Mouse (Mus musculus) brain, adult 10 weeks (tissue): Measurements from ENCODE around the gene Snx9. TPM values are rescaled to one million over a fixed set of nuclear protein-coding genes. Genes with fewer than 3 reads are reported as not detected.

Experiments used
- polyA plus RNA-seq: library from polyadenylated mRNA; stranded (reverse); fragments of 350-450 nt; fragmentation: Illumina TruSeq; extraction: RNeasy Lipid Tissue Mini Kit (QIAGEN cat#74804); gene quantifications from one replicate; pipeline ENCODE4 v1.2.3, GENCODE M21; 2015; ENCODE audit warnings: low read depth, low replicate concordance

Gene Snx9
- polyA plus RNA-seq, result 11.2 TPM

DNA sequence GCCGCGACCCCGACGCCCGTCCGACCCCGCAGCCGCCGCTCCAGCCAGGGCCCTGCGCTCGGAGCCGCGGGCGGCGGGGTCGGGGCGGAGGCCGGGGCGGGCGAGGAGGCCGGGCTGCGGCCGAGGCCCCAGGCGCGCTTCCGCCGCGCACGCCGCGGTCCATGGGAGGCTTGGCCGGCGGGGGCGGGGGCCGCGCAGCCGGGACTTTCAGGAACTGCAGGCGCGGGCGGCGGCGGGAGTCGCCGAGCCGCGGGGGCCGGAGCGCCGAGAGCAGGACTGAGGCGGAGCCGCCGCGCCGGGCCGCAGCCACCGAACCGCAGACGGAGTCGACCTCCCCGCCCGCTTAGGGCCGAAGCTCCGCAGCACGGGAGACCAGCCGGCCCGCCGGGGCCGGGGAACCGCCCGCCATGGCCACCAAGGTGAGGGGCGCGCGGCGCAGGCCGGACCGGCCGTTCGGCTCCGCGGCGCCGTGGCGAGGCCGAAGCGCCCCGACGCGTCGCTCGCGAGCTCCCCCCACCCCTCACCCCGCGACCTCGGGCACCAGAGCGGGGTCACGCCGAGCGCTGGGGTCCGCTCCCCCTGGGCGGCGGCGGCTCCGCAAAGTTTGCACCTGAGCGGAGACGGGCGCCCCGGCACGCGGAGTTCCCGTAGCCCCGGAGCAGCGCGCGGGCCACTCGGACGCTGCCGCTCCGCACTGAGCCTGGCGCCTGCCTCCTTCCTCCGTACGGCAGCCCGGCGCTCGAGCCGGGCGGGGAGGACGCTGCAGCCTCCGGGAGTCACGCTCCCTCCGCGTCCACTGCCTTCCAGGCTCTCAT, at the start of gene Snx9:
TSS of gene Snx9 (plus strand) at position 202 of the 815 bp plus-strand sequence.

DNA sequence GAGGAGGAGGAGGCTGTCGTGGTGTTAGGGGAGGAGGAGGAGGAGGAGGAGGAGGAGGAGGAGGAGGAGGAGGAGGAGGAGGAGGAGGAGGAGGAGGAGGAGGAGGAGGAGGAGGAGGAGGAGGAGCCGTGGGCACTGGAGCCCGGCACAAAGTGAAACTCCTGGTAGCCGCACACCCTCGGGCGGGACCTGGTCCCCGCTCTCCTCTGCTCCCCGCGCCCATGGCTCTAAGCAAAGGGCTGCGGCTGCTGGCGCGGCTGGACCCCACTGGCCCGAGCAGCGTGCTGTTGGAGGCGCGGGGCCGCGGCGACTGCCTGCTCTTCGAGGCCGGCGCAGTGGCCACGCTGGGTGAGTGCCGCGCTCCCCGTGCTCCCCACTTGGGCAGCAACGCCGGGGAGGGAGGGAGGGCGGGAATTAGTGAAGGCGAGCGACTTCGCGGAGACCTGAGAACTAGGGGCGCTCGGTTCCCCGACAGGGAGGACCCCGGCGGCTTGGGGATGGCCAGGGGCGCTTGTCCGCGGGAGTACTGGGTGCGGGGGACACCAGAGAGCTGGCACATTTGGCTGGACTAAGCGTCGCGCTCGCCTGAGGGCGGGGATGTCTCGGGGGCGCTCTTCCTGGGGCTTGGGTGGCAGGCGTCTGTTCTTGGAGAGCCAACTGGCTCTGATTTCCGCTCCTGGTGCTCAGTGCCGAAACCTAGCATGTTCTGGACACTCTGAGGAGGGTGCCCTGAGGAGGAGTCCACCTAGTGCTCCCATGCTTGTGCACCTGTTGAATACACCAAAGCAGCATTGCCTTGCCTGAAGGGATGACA, 100.3 kb downstream of the Snx9 start, which contains the start of gene Synj2:
TSS of gene Synj2 (plus strand) at position 51 of the 814 bp plus-strand sequence.

Other genes starting within 250 kb of the Snx9 start
- 63.2 TPM for gene Synj2, start 100.0 kb downstream of the Snx9 start, polyA plus RNA-seq
- gene Serac1, start 238.4 kb downstream of the Snx9 start, polyA plus RNA-seq, result 13.2 TPM
- gene Gtf2h5, start 238.5 kb downstream of the Snx9 start, polyA plus RNA-seq, result 147 TPM